Mouse (Mus musculus) heart, embryonic 10.5 days (tissue): ENCODE data around the gene Krtcap2. TPM values are rescaled to one million over a fixed set of nuclear protein-coding genes. Genes with fewer than 3 reads are reported as not detected.
A peak's percentile ranks its signal among the peaks of the same experiment; 100 is the strongest.

Experiments
- DNase-seq: peaks from one replicate; pipeline ENCODE4 v3.0.0-alpha.2; 2017; ENCODE audit warnings: low spot score
- H3K27ac ChIP-seq: fragments of 300-500 bp; sonication (generic); 2 replicates; pipeline ENCODE4 v1.5.1; 2016; ENCODE audit warnings: mild to moderate bottlenecking
- H3K27me3 ChIP-seq: fragments of 300-500 bp; sonication (generic); 2 replicates; pipeline ENCODE4 v1.6.1; 2016; ENCODE audit warnings: mild to moderate bottlenecking; ENCODE audit not compliant: poor library complexity, insufficient read depth, severe bottlenecking
- H3K36me3 ChIP-seq: fragments of 300-500 bp; sonication (generic); 2 replicates; pipeline ENCODE4 v1.6.1; 2016; ENCODE audit warnings: mild to moderate bottlenecking, moderate library complexity
- H3K4me1 ChIP-seq: fragments of 300-500 bp; sonication (generic); 2 replicates; pipeline ENCODE4 v1.6.1; 2016; ENCODE audit warnings: mild to moderate bottlenecking
- H3K4me3 ChIP-seq: fragments of 300-500 bp; sonication (generic); 2 replicates; pipeline ENCODE4 v1.5.1; 2016; ENCODE audit warnings: mild to moderate bottlenecking, moderate library complexity
- H3K9me3 ChIP-seq: fragments of 300-500 bp; sonication (generic); 2 replicates; pipeline ENCODE4 v1.6.1; 2016; ENCODE audit warnings: mild to moderate bottlenecking, moderate library complexity
- WGBS: fragments of 180-500 bp; shearing (Covaris S2); methylation state at CpG from one replicate; pipeline ENCODE4 v1.1.7; 2016; 5-methylcytosine and 5-hydroxymethylcytosine counted together
- polyA plus RNA-seq: library from polyadenylated mRNA; unstranded; fragments of >200 nt; fragmentation: Nextera tagmentation; extraction: Ambion mirVana; gene quantifications from 2 replicates; pipeline ENCODE4 v1.2.1, GENCODE M21; 2016

Gene Krtcap2
- polyA plus RNA-seq, 1 experiment from 2014 or later = 260 TPM

GRCm38 (mm10) chr3:89227307-89228179 is 18.2 kb upstream of the Krtcap2 start:
- H3K4me1 ChIP-seq = peaks cover 53% of the 10 kb centered on the region
- H3K4me3 ChIP-seq = peak overlapping the region; percentile 64
- peaks cover 3% of the 10 kb centered on the region; the same call in 1 of the 2 replicates for H3K36me3 ChIP-seq
- H3K9me3 ChIP-seq = no peaks in the 10 kb centered on the region
- WGBS = 4% methylated on average over 41 of the region's 41 CpGs
- peak; percentile 96 for DNase-seq
- H3K27me3 ChIP-seq = peaks cover 71% of the 10 kb centered on the region
- H3K27ac ChIP-seq = peak overlapping the region; percentile 85

- H3K27me3 ChIP-seq = peaks cover 77% of the 10 kb centered on the region
- H3K27ac ChIP-seq = peak overlapping the region; percentile 85
- under 1% methylated on average over 20 of the region's 20 CpGs for WGBS
- peaks cover 53% of the 10 kb centered on the region for H3K4me1 ChIP-seq
- H3K9me3 ChIP-seq = no peaks in the 10 kb centered on the region
- H3K4me3 ChIP-seq = peak overlapping the region; percentile 64
- H3K36me3 ChIP-seq = peaks cover 3% of the 10 kb centered on the region; the same call in 1 of the 2 replicates
- peak; percentile 94 for DNase-seq
Observed at GRCm38 (mm10) chr3:89228180-89228549, 17.6 kb upstream of the Krtcap2 start.

GRCm38 (mm10) chr3:89228836-89229235 is 16.9 kb upstream of the Krtcap2 start, which contains the start of gene Muc1:
Muc1 (plus strand) TSS chr3:89229057.
- DNase-seq = no peak

GRCm38 (mm10) chr3:89229276-89229675 is 16.5 kb upstream of the Krtcap2 start:
- peaks cover 74% of the 10 kb centered on the region for H3K27me3 ChIP-seq

More at GRCm38 (mm10) chr3:89228836-89229235, 16.9 kb upstream of the Krtcap2 start, which contains the start of gene Muc1:
- H3K4me3 ChIP-seq = peak within 1 kb of the TSS; percentile 64
- no peaks in the 10 kb centered on the region for H3K36me3 ChIP-seq
- WGBS = 20% methylated on average over 10 of the region's 10 CpGs
- peaks cover 79% of the 10 kb centered on the region for H3K27me3 ChIP-seq
- H3K27ac ChIP-seq = peak within 1 kb of the TSS; percentile 85
- H3K4me1 ChIP-seq = peaks cover 56% of the 10 kb centered on the region
- no peaks in the 10 kb centered on the region for H3K9me3 ChIP-seq

GRCm38 (mm10) chr3:89230561-89230960 is 15.2 kb upstream of the Krtcap2 start:
- no peak for DNase-seq
- H3K4me1 ChIP-seq = peaks cover 41% of the 10 kb centered on the region
- no peak overlapping the region for H3K4me3 ChIP-seq
- WGBS = 80% methylated on average over 2 of the region's 2 CpGs
- no peak overlapping the region for H3K27ac ChIP-seq
- 0 out of 2 replicates have a peak, but pooled peaks cover 2% of the 10 kb centered on the region for H3K36me3 ChIP-seq
- no peaks in the 10 kb centered on the region for H3K9me3 ChIP-seq
- H3K27me3 ChIP-seq = peaks cover 70% of the 10 kb centered on the region

More at GRCm38 (mm10) chr3:89229276-89229675, 16.5 kb upstream of the Krtcap2 start:
- H3K4me1 ChIP-seq = peaks cover 52% of the 10 kb centered on the region
- H3K27ac ChIP-seq = no peak overlapping the region
- H3K9me3 ChIP-seq = no peaks in the 10 kb centered on the region
- H3K4me3 ChIP-seq = 0 out of 2 replicates have a peak overlapping the region, but pooled peaks have one; percentile 64
- H3K36me3 ChIP-seq = no peaks in the 10 kb centered on the region
- 62% methylated on average over 4 of the region's 4 CpGs for WGBS
- no peak for DNase-seq

GRCm38 (mm10) chr3:89231345-89231744 is 14.4 kb upstream of the Krtcap2 start:
- H3K4me1 ChIP-seq = peaks cover 33% of the 10 kb centered on the region
- peaks cover 69% of the 10 kb centered on the region for H3K27me3 ChIP-seq
- no peak overlapping the region for H3K27ac ChIP-seq
- H3K36me3 ChIP-seq = 0 out of 2 replicates have a peak, but pooled peaks cover 2% of the 10 kb centered on the region
- DNase-seq = no peak
- WGBS = 59% methylated on average over 7 of the region's 7 CpGs
- H3K4me3 ChIP-seq = no peak overlapping the region
- H3K9me3 ChIP-seq = no peaks in the 10 kb centered on the region

GRCm38 (mm10) chr3:89231772-89232275 is 13.9 kb upstream of the Krtcap2 start:
- peaks cover 68% of the 10 kb centered on the region for H3K27me3 ChIP-seq
- peaks cover 28% of the 10 kb centered on the region for H3K4me1 ChIP-seq
- no peak for DNase-seq
- no peak overlapping the region for H3K27ac ChIP-seq
- 69% methylated on average over 16 of the region's 16 CpGs for WGBS
- no peaks in the 10 kb centered on the region for H3K9me3 ChIP-seq
- H3K4me3 ChIP-seq = no peak overlapping the region
- 0 out of 2 replicates have a peak, but pooled peaks cover 2% of the 10 kb centered on the region for H3K36me3 ChIP-seq

- no peak overlapping the region for H3K27ac ChIP-seq
- WGBS = 59% methylated on average over 6 of the region's 6 CpGs
- no peak overlapping the region for H3K4me3 ChIP-seq
- H3K4me1 ChIP-seq = peaks cover 22% of the 10 kb centered on the region
- peaks cover 69% of the 10 kb centered on the region for H3K27me3 ChIP-seq
- no peaks in the 10 kb centered on the region for H3K9me3 ChIP-seq
- DNase-seq = no peak
- peaks cover 5% of the 10 kb centered on the region; the same call in 1 of the 2 replicates for H3K36me3 ChIP-seq
Observed at GRCm38 (mm10) chr3:89232614-89233013, 13.2 kb upstream of the Krtcap2 start.

GRCm38 (mm10) chr3:89233562-89234110 is 12.1 kb upstream of the Krtcap2 start:
- no peak for DNase-seq
- H3K9me3 ChIP-seq = no peaks in the 10 kb centered on the region
- no peak overlapping the region for H3K4me3 ChIP-seq
- peak overlapping the region; percentile 36; the same call in 1 of the 2 replicates for H3K27ac ChIP-seq
- peaks cover 20% of the 10 kb centered on the region for H3K4me1 ChIP-seq
- peaks cover 72% of the 10 kb centered on the region for H3K27me3 ChIP-seq
- H3K36me3 ChIP-seq = peaks cover 7% of the 10 kb centered on the region; the same call in 1 of the 2 replicates
- 75% methylated on average over 14 of the region's 14 CpGs for WGBS

- DNase-seq = no peak
- peaks cover 16% of the 10 kb centered on the region for H3K4me1 ChIP-seq
- no peak overlapping the region for H3K27ac ChIP-seq
- no peak overlapping the region for H3K4me3 ChIP-seq
- peaks cover 7% of the 10 kb centered on the region; the same call in 1 of the 2 replicates for H3K36me3 ChIP-seq
- WGBS = 81% methylated on average over 10 of the region's 10 CpGs
- peaks cover 46% of the 10 kb centered on the region for H3K27me3 ChIP-seq
- no peaks in the 10 kb centered on the region for H3K9me3 ChIP-seq
Observed at GRCm38 (mm10) chr3:89236516-89236915, 9.2 kb upstream of the Krtcap2 start.

- Histone ChIP-seq H3K4me1 (peaks cover 16% of the 10 kb centered on the region), H3K4me3 (no peak overlapping the region), H3K27ac (no peak overlapping the region), H3K36me3 (peaks cover 7% of the 10 kb centered on the region; the same call in 1 of the 2 replicates), H3K9me3 (no peaks in the 10 kb centered on the region), H3K27me3 (peaks cover 34% of the 10 kb centered on the region)
- DNase-seq = no peak
- 90% methylated on average over 21 of the region's 21 CpGs for WGBS
Observed at GRCm38 (mm10) chr3:89237682-89238081, 8.1 kb upstream of the Krtcap2 start.

GRCm38 (mm10) chr3:89238494-89238893 is 7.3 kb upstream of the Krtcap2 start:
- no peaks in the 10 kb centered on the region for H3K9me3 ChIP-seq
- peaks cover 17% of the 10 kb centered on the region for H3K4me1 ChIP-seq
- H3K36me3 ChIP-seq = peaks cover 7% of the 10 kb centered on the region; the same call in 1 of the 2 replicates
- no peak overlapping the region for H3K4me3 ChIP-seq
- H3K27ac ChIP-seq = peak overlapping the region; percentile 23; the same call in 1 of the 2 replicates
- peaks cover 30% of the 10 kb centered on the region for H3K27me3 ChIP-seq
- no peak for DNase-seq
- 72% methylated on average over 12 of the region's 12 CpGs for WGBS
